Mouse (Mus musculus) embryonic facial prominence, embryonic 11.5 days (tissue): ENCODE measurements around the gene Lrba. TPM values are rescaled to one million over a fixed set of nuclear protein-coding genes. Genes with fewer than 3 reads are reported as not detected.

ENCODE experiments used
- ATAC-seq: fragments of 200-750 bp; cut with Nextera tagmentation; replicated peaks from 2 replicates; pipeline ENCODE4 v1.8.0; 2017; ENCODE audit warnings: low read depth; ENCODE audit not compliant: insufficient number of reproducible peaks, low FRiP score, low TSS enrichment
- DNase-seq: peaks from one replicate; pipeline ENCODE4 v3.0.0-alpha.2; 2015; ENCODE audit warnings: low spot score
- H3K27ac ChIP-seq: fragments of 300-500 bp; sonication (generic); replicated peaks from 2 replicates; pipeline ENCODE4 v1.5.1; 2014; ENCODE audit warnings: mild to moderate bottlenecking, low read depth, low read length, control low read depth
- H3K27me3 ChIP-seq: fragments of 300-500 bp; sonication (generic); 2 replicates; pipeline ENCODE4 v1.6.1; 2014; ENCODE audit warnings: mild to moderate bottlenecking, low read length, moderate library complexity, mixed read lengths; ENCODE audit not compliant: control insufficient read depth, insufficient read depth
- H3K36me3 ChIP-seq: fragments of 300-500 bp; sonication (generic); replicated peaks from 2 replicates; pipeline ENCODE4 v1.6.1; 2014; ENCODE audit warnings: low read depth, mild to moderate bottlenecking, low read length, moderate library complexity, mixed read lengths; ENCODE audit not compliant: control insufficient read depth, insufficient read depth
- H3K4me1 ChIP-seq: fragments of 300-500 bp; sonication (generic); 2 replicates; pipeline ENCODE4 v1.6.1; 2014; ENCODE audit warnings: low read length, mixed read lengths; ENCODE audit not compliant: control insufficient read depth, insufficient read depth
- H3K4me2 ChIP-seq: fragments of 300-500 bp; sonication (generic); 2 replicates; pipeline ENCODE4 v1.6.1; 2014; ENCODE audit warnings: low read depth, mild to moderate bottlenecking, control low read depth, low read length, moderate library complexity
- H3K4me3 ChIP-seq: fragments of 300-500 bp; sonication (generic); 2 replicates; pipeline ENCODE4 v1.5.1; 2014; ENCODE audit warnings: low read depth, low read length, control low read depth
- H3K9ac ChIP-seq: fragments of 300-500 bp; sonication (generic); replicated peaks from 2 replicates; pipeline ENCODE4 v1.6.1; 2014; ENCODE audit warnings: mild to moderate bottlenecking, control low read depth, low read length
- H3K9me3 ChIP-seq: fragments of 300-500 bp; sonication (generic); replicated peaks from 2 replicates; pipeline ENCODE4 v1.6.1; 2016; ENCODE audit warnings: mild to moderate bottlenecking, low read length, inconsistent platforms, mixed read lengths; ENCODE audit not compliant: control insufficient read depth
- WGBS: fragments of 180-500 bp; shearing (Covaris S2); extraction: QIAGEN DNeasy Blood & Tissue Kit; methylation state at CpG from one replicate; pipeline ENCODE4 v1.1.7; 2014; 5-methylcytosine and 5-hydroxymethylcytosine counted together
- polyA plus RNA-seq: library from polyadenylated mRNA; unstranded; fragments of >200 nt; fragmentation: Nextera tagmentation; extraction: Ambion mirVana; gene quantifications from 2 replicates; pipeline ENCODE4 v1.2.1, GENCODE M21; 2014

Lrba gene
- polyA plus RNA-seq, 1 experiment from 2014 or later = 8.9 TPM

DNA sequence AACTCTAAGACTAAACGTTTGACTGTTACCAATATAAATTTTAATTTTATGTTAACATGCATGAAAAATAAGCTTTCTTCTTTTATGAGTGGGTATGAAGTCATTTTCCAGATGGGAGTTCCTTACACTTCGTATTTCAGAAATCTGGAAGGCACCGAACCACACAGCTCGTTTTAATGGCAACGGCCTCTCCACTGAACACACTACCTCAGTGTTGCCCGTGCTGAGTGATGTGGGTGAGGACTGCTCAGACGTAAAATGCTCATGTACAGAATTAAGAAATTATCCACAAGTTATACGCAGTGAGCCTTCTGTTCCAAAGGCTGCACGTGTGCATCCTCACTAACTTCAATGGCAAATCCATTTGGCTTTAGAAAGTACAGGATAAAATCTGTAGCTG lies 582.4 kb downstream of the Lrba start:
- no peak overlapping the region for H3K4me3 ChIP-seq
- H3K9me3 ChIP-seq = no peaks in the 10 kb centered on the region
- no peaks in the 10 kb centered on the region for H3K36me3 ChIP-seq
- no peak overlapping the region for H3K4me2 ChIP-seq
- H3K4me1 ChIP-seq = no peaks in the 10 kb centered on the region
- ATAC-seq = no peak
- H3K27me3 ChIP-seq = no peaks in the 10 kb centered on the region
- no peak overlapping the region for H3K27ac ChIP-seq
- no peak overlapping the region for H3K9ac ChIP-seq
- no peak for DNase-seq
- 93% methylated on average over 9 of the region's 9 CpGs for WGBS

GRCm38 (mm10) chr3:86807750-86808467 lies 583.4 kb downstream of the Lrba start:
- no peak for ATAC-seq
- DNase-seq = peak; percentile 52
- Histone ChIP-seq H3K4me1 (no peaks in the 10 kb centered on the region), H3K9ac (no peak overlapping the region), H3K36me3 (no peaks in the 10 kb centered on the region), H3K9me3 (no peaks in the 10 kb centered on the region), H3K4me3 (no peak overlapping the region), H3K27ac (no peak overlapping the region), H3K4me2 (no peak overlapping the region), H3K27me3 (no peaks in the 10 kb centered on the region)
- WGBS = 81% methylated on average over 14 of the region's 14 CpGs

DNA sequence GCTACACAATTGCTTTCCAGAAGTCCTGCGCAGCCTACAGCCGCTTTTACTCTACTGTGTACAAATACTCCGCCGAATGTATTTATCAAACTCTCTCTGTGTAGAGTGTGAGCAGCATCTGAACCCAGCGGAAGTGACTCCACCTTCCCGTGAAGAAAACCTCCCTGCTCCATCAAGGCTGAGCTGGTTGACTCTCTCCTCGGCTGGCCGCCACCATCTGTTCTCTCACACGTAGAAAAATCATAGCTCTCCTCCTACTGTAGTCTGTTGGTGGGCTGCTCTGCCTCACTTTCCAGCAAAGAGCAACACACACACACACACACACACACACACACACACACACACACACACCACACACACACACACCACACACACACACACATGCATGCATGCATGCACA lies 584.7 kb downstream of the Lrba start:
- ATAC-seq = no peak
- Histone ChIP-seq H3K27ac (no peak overlapping the region), H3K9me3 (no peaks in the 10 kb centered on the region), H3K4me3 (no peak overlapping the region), H3K4me1 (no peaks in the 10 kb centered on the region), H3K27me3 (no peaks in the 10 kb centered on the region), H3K36me3 (no peaks in the 10 kb centered on the region), H3K4me2 (no peak overlapping the region), H3K9ac (no peak overlapping the region)
- WGBS = 90% methylated on average over 9 of the region's 9 CpGs
- DNase-seq = no peak

- Histone ChIP-seq H3K4me3 (no peak overlapping the region), H3K27me3 (no peaks in the 10 kb centered on the region), H3K27ac (no peak overlapping the region), H3K4me2 (no peak overlapping the region), H3K9ac (no peak overlapping the region), H3K36me3 (no peaks in the 10 kb centered on the region), H3K9me3 (no peaks in the 10 kb centered on the region), H3K4me1 (no peaks in the 10 kb centered on the region)
- DNase-seq (no peak), ATAC-seq (no peak)
- 47% methylated on average over 2 of the region's 2 CpGs for WGBS
These were observed 585.2 kb downstream of the Lrba start for GRCm38 (mm10) chr3:86809646-86810045.

DNA sequence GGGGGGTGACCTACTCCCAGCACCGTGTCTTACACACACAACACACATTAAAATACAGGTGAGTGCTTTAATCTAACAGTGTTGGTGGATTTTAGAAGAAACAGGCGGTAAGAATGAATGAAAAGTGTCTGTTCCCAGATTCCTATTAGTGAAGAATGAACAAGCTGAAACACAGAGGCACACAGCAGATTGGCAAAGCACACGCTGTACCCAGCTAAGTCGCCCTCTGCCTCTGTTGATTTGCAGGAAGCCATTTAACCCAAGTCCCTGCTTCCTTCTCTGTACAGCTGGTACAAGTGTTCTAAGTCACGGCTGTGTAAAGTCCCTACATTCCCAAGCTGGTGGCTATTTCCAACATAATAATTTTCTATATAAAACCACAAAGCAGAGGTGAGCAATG lies 586.4 kb downstream of the Lrba start:
- ATAC-seq (no peak), DNase-seq (no peak)
- H3K9me3 ChIP-seq = no peaks in the 10 kb centered on the region
- H3K27ac ChIP-seq = no peak overlapping the region
- no peak overlapping the region for H3K9ac ChIP-seq
- no peaks in the 10 kb centered on the region for H3K4me1 ChIP-seq
- no peak overlapping the region for H3K4me2 ChIP-seq
- 84% methylated on average over 5 of the region's 5 CpGs for WGBS
- H3K4me3 ChIP-seq = no peak overlapping the region
- H3K27me3 ChIP-seq = no peaks in the 10 kb centered on the region
- H3K36me3 ChIP-seq = no peaks in the 10 kb centered on the region

GRCm38 (mm10) chr3:86812689-86813088 lies 588.2 kb downstream of the Lrba start:
- peak; percentile 88 for ATAC-seq
- 15% methylated on average over 3 of the region's 3 CpGs for WGBS

DNA sequence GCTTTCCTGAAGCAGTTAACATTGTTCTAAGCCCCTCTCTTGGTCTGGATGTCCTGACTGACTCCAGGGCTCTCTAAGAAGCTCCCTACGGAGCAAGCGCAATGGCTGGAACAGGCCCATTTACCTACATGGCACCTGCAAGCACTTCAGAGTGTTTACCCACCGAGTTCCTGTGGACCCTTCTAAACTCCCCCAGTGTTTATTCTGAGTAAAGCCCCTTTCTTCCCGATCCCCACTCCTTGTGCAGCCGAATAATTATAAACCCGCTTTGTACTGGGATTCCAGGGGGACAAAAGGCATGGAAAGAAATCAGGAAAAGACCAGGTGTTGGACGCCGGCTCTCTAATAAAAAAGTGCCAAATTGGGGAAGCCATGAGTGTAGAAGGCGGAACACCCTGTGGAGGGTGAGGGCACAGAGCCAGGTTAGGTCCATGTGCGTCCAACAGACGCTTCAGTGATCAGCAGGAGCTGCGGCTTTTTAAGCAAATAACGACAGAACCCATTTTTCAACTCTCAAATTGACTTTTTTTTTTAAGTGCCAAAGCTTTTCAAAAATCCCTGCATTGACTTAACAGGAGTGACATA lies 593.6 kb downstream of the Lrba start:
- H3K4me2 ChIP-seq = no peak overlapping the region
- WGBS = 72% methylated on average over 13 of the region's 13 CpGs
- H3K4me3 ChIP-seq = no peak overlapping the region
- H3K27me3 ChIP-seq = no peaks in the 10 kb centered on the region
- no peaks in the 10 kb centered on the region; the same call in 1 of the 2 replicates for H3K4me1 ChIP-seq
- ATAC-seq (no peak), DNase-seq (no peak)
- H3K36me3 ChIP-seq = no peaks in the 10 kb centered on the region
- no peaks in the 10 kb centered on the region for H3K9me3 ChIP-seq
- no peak overlapping the region for H3K9ac ChIP-seq
- H3K27ac ChIP-seq = no peak overlapping the region

More at GRCm38 (mm10) chr3:86812689-86813088, 588.2 kb downstream of the Lrba start:
- H3K27me3 ChIP-seq = no peaks in the 10 kb centered on the region
- peak; percentile 91 for DNase-seq
- no peak overlapping the region for H3K27ac ChIP-seq
- H3K36me3 ChIP-seq = no peaks in the 10 kb centered on the region
- no peak overlapping the region for H3K4me2 ChIP-seq
- H3K9me3 ChIP-seq = no peaks in the 10 kb centered on the region
- H3K9ac ChIP-seq = no peak overlapping the region
- H3K4me1 ChIP-seq = no peaks in the 10 kb centered on the region
- H3K4me3 ChIP-seq = no peak overlapping the region

- ATAC-seq (no peak), DNase-seq (no peak)
- Histone ChIP-seq H3K36me3 (no peaks in the 10 kb centered on the region), H3K4me1 (no peaks in the 10 kb centered on the region; the same call in 1 of the 2 replicates), H3K27me3 (no peaks in the 10 kb centered on the region), H3K4me3 (no peak overlapping the region), H3K9me3 (no peaks in the 10 kb centered on the region), H3K27ac (no peak overlapping the region), H3K9ac (no peak overlapping the region), H3K4me2 (no peak overlapping the region)
- 96% methylated on average over 6 of the region's 6 CpGs for WGBS
These were observed 594.9 kb downstream of the Lrba start for GRCm38 (mm10) chr3:86819372-86819771.
